Mouse (Mus musculus) heart, embryonic 15.5 days (tissue): ENCODE measurements around the gene Lrrc56. TPM values are rescaled to one million over a fixed set of nuclear protein-coding genes. Genes with fewer than 3 reads are reported as not detected.

Experiments
- ATAC-seq: fragments of 200-750 bp; cut with Nextera tagmentation; replicated peaks from 2 replicates; pipeline ENCODE4 v1.8.0; 2017; ENCODE audit warnings: low read depth, moderate TSS enrichment; ENCODE audit not compliant: insufficient number of reproducible peaks, insufficient read depth, low FRiP score
- H3K27ac ChIP-seq: fragments of 300-500 bp; sonication (generic); 2 replicates; pipeline ENCODE4 v1.5.1; 2015; ENCODE audit warnings: mild to moderate bottlenecking, inconsistent platforms
- H3K27me3 ChIP-seq: fragments of 300-500 bp; sonication (generic); 2 replicates; pipeline ENCODE4 v1.6.1; 2015; ENCODE audit warnings: inconsistent platforms
- H3K36me3 ChIP-seq: fragments of 300-500 bp; sonication (generic); 2 replicates; pipeline ENCODE4 v1.6.1; 2015; ENCODE audit warnings: mild to moderate bottlenecking, inconsistent platforms
- H3K4me1 ChIP-seq: fragments of 300-500 bp; sonication (generic); replicated peaks from 2 replicates; pipeline ENCODE4 v1.6.1; 2015; ENCODE audit warnings: inconsistent platforms
- H3K4me2 ChIP-seq: fragments of 300-500 bp; sonication (generic); 2 replicates; pipeline ENCODE4 v1.6.1; 2015; ENCODE audit warnings: inconsistent platforms, mild to moderate bottlenecking, moderate library complexity
- H3K4me3 ChIP-seq: fragments of 300-500 bp; sonication (generic); 2 replicates; pipeline ENCODE4 v1.5.1; 2015; ENCODE audit warnings: mild to moderate bottlenecking, inconsistent platforms
- H3K9ac ChIP-seq: fragments of 300-500 bp; sonication (generic); 2 replicates; pipeline ENCODE4 v1.6.1; 2015; ENCODE audit warnings: mild to moderate bottlenecking, inconsistent platforms
- H3K9me3 ChIP-seq: fragments of 300-500 bp; sonication (generic); replicated peaks from 2 replicates; pipeline ENCODE4 v1.6.1; 2016; ENCODE audit warnings: inconsistent platforms
- WGBS: fragments of 180-500 bp; shearing (Covaris S2); methylation state at CpG from one replicate; pipeline ENCODE4 v1.1.7; 2015; ENCODE audit warnings: mixed read lengths; 5-methylcytosine and 5-hydroxymethylcytosine counted together
- polyA plus RNA-seq: library from polyadenylated mRNA; unstranded; fragments of >200 nt; fragmentation: Nextera tagmentation; extraction: Ambion mirVana; gene quantifications from 2 replicates; pipeline ENCODE4 v1.2.1, GENCODE M21; 2015

The Lrrc56 gene
- polyA plus RNA-seq, 1 experiment from 2014 or later, result 2.7 TPM

DNA sequence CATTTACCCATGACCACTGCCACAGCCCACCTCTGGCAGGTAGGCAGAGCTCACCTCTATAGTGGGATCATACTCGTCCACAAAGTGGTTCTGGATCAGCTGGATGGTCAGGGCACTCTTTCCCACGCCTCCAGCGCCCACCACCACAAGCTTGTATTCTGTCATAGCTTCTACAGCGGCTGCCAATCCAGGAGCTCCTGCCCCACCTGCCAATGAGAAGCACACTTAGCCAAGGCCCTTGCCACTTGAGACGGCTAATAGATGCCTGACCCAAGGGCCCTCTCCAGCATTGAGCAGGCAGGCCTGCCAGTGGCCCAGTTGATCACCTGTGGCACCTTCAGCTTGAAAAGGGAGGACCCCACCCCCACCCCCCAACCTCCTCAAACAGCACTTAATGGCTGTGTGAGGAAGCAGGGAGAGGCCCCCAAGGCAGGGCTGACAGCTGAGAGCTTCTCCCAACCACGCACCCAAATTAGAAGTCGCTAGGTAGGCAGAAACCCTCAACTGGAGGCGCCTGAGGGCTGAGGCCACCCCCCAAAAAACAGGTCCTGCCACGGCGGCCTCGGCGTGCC lies 1.1 kb upstream of the Lrrc56 start:
- Histone ChIP-seq H3K4me2 (peak overlapping the region; percentile 90), H3K9me3 (no peaks in the 10 kb centered on the region), H3K27ac (peak overlapping the region; percentile 88), H3K4me1 (peaks cover 26% of the 10 kb centered on the region), H3K4me3 (peak overlapping the region; percentile 95), H3K27me3 (no peaks in the 10 kb centered on the region), H3K36me3 (peaks cover 21% of the 10 kb centered on the region), H3K9ac (peak overlapping the region; percentile 92)
- 27% methylated on average over 12 of the region's 12 CpGs for WGBS
- no peak for ATAC-seq

DNA sequence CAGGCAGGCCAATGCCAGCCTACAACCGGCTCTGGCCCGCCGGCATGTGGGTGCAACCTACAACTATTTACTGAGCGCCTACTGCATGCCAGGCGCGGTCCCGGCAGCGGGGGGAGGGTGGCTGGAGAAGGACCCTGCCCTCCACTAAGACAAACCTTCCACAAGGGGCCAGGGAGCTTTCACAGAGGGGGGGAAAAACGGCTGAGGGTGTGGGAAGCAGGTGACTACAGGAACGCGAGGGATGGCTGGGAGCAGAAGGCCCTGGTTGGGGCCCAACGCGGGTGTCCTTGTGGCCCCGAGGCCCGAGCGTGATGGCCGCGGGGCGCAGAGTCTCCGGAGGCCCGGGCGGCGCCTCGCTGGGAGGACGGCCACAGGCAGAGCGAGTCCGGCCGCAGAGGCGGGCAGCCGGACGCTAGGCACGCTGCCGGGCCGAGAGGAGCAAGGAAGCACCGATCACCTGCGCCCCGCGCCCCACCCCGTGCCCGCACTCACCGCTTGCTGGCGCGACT lies 555 bp upstream of the Lrrc56 start:
- Histone ChIP-seq H3K4me2 (peak overlapping the region; percentile 90), H3K9ac (peak overlapping the region; percentile 92), H3K9me3 (no peaks in the 10 kb centered on the region), H3K36me3 (peaks cover 21% of the 10 kb centered on the region), H3K4me1 (peaks cover 26% of the 10 kb centered on the region), H3K27me3 (no peaks in the 10 kb centered on the region), H3K27ac (peak overlapping the region; percentile 88), H3K4me3 (peak overlapping the region; percentile 95)
- ATAC-seq, result peak; percentile 45
- WGBS, result under 1% methylated on average over 43 of the region's 43 CpGs

DNA sequence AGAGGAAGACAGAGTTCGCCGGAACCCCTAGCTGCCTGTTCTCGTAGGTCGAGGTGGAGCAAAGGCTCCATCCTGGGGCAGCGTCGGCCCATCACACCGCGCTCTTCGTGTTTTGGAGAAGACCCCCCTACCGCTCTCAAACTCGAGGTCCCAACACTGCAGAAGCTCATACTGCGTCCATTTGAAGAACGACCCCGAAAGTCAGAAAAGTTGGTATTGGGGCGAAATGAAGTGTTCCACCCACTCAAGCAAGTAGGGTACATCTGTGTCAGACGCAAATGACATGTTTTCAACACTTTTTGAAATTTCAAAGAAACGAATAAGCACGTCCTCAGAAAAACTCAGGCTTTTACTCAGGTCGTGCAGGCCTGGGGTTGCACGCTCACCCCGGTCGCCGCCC lies 452 bp downstream of the Lrrc56 start:
- no peak for ATAC-seq
- H3K4me3 ChIP-seq, result peak overlapping the region; percentile 95
- no peaks in the 10 kb centered on the region for H3K9me3 ChIP-seq
- peaks cover 21% of the 10 kb centered on the region for H3K36me3 ChIP-seq
- peaks cover 26% of the 10 kb centered on the region for H3K4me1 ChIP-seq
- peak overlapping the region; percentile 84 for H3K27ac ChIP-seq
- H3K9ac ChIP-seq, result peak overlapping the region; percentile 60
- H3K27me3 ChIP-seq, result no peaks in the 10 kb centered on the region
- peak overlapping the region; percentile 92 for H3K4me2 ChIP-seq
- under 1% methylated on average over 23 of the region's 23 CpGs for WGBS

DNA sequence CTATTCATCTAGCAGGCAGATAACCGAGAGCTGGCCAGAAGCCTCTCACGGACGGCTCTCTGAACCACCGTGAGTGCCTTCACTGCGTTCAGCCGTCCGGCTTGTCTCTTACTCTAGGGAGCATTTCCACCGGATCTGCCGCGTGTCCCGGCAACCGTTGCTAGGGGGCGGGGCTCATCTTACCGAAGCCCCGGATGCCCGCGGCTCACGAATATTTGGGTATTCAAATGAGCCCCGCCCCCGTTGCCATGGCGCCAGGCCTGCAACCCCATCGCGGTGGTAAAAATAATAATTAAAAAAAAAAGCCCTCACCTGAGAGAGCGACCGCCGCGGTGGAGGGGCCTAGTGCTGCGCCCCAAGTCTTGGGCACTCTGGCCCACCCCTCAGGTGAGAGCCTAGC lies 873 bp downstream of the Lrrc56 start:
- H3K4me2 ChIP-seq, result peak overlapping the region; percentile 92
- peak overlapping the region; percentile 95 for H3K4me3 ChIP-seq
- H3K36me3 ChIP-seq, result peaks cover 20% of the 10 kb centered on the region
- H3K9me3 ChIP-seq, result no peaks in the 10 kb centered on the region
- peaks cover 26% of the 10 kb centered on the region for H3K4me1 ChIP-seq
- 0 out of 2 replicates have a peak, but pooled peaks have one; percentile 3 for ATAC-seq
- peak overlapping the region; percentile 84 for H3K27ac ChIP-seq
- 1% methylated on average over 28 of the region's 28 CpGs for WGBS
- peak overlapping the region; percentile 42; the same call in 1 of the 2 replicates for H3K9ac ChIP-seq
- H3K27me3 ChIP-seq, result no peaks in the 10 kb centered on the region

DNA sequence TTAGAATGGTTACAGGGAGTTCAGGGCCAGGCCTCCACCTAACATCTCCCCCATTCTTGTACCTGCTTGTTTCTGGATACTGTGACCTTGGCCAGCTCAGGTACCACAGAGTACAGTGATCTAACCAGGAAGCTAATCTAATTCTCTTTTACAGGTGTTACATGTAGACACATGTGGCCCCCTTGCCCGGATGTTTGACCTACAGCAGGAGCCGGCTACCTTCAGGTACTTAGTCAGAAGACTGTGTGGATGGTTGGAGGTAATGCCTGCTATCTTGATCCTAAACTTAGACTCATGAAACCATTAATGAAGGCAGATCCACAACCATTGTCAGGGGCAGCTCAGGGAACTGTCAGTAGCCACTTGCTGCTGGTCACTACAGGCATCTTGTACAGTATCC lies 1.8 kb downstream of the Lrrc56 start:
- Histone ChIP-seq H3K27me3 (no peaks in the 10 kb centered on the region), H3K9ac (no peak overlapping the region), H3K4me1 (peaks cover 26% of the 10 kb centered on the region), H3K9me3 (no peaks in the 10 kb centered on the region), H3K27ac (no peak overlapping the region), H3K4me3 (no peak overlapping the region), H3K36me3 (peaks cover 11% of the 10 kb centered on the region), H3K4me2 (peak overlapping the region; percentile 92; the same call in 1 of the 2 replicates)
- no peak for ATAC-seq
- 96% methylated on average over 2 of the region's 2 CpGs for WGBS

DNA sequence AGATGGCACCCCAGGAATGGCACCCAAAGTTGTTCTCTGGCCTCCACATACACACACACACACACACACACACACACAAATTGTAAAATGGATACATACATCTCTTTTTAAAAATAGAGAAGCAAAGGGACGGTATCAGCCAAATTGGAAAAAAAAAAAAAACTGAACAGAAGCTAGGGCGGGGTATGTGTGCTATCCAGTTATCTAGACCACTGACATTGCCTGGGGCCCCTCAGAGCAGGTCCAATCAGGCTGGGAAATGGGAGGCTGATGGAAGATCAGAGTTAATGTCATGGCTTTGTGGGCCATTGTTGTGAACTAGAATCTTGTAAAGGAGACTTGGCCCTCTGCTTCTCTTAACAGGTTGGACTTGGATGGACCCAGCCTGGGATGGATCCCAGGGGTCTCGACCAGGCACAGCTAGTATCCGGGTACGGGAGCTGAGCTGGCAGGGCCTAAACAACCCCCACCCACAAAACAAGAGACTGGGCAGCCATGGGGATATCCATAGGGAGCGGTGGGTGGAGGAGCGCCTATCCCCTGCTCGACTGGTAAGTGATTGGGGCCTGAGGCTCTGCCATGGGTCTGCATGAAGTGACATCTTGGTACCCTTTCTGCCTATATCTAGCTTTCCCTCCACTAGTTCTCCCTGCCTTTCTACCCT lies 2.8 kb downstream of the Lrrc56 start:
- Histone ChIP-seq H3K4me3 (no peak overlapping the region), H3K36me3 (peaks cover 1% of the 10 kb centered on the region), H3K27ac (no peak overlapping the region), H3K27me3 (no peaks in the 10 kb centered on the region), H3K4me1 (peaks cover 23% of the 10 kb centered on the region), H3K9ac (no peak overlapping the region), H3K4me2 (no peak overlapping the region), H3K9me3 (no peaks in the 10 kb centered on the region)
- 92% methylated on average over 8 of the region's 8 CpGs for WGBS
- no peak for ATAC-seq

DNA sequence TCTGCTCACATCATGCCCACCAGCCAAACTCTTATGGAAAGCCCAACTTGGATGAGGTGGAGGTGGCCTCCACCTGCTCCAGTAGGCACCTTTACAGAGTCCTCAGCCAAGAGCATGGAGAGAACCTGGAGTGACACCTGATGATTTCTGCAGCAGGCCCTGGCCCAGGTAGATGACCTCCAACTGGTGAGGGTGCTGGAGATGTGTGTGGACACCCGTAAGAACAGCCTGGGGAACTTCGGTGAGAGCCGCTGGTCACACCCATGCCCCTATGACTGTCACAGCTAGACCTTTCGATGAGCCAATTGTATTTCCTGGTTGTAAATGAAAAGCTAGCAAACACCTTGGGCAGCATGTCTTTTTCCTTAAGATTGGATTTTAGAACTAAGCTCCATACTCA lies 4.2 kb downstream of the Lrrc56 start:
- H3K27ac ChIP-seq, result no peak overlapping the region
- whole genome bisulfite sequencing, result 90% methylated on average over 4 of the region's 4 CpGs
- H3K4me1 ChIP-seq, result peaks cover 9% of the 10 kb centered on the region
- H3K4me2 ChIP-seq, result no peak overlapping the region
- no peaks in the 10 kb centered on the region for H3K9me3 ChIP-seq
- no peaks in the 10 kb centered on the region for H3K27me3 ChIP-seq
- ATAC-seq, result no peak
- H3K4me3 ChIP-seq, result no peak overlapping the region
- H3K36me3 ChIP-seq, result no peaks in the 10 kb centered on the region
- H3K9ac ChIP-seq, result no peak overlapping the region

DNA sequence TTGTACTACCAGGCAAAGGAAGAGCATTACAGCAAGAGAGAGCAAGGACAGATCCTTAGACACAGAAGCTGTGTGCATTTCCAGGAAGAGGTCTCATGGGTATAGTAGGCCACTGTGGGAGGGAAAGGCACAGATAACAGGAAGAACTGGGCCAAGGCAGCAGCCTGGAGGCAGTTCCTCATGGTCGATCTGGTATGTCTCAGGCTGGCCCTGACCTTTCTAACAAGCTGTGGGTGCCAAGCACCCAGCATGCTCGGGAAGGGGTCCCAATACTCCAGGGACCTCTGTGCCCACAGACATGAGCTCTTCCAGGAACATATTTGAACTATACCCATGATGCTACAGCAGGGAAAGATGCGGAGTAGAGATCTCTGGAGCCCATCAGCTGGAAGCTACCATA lies 10.6 kb downstream of the Lrrc56 start:
- Histone ChIP-seq H3K9me3 (no peaks in the 10 kb centered on the region), H3K9ac (no peak overlapping the region), H3K27me3 (no peaks in the 10 kb centered on the region), H3K4me1 (no peaks in the 10 kb centered on the region), H3K4me2 (no peak overlapping the region), H3K4me3 (no peak overlapping the region), H3K27ac (no peak overlapping the region), H3K36me3 (no peaks in the 10 kb centered on the region)
- 61% methylated on average over 3 of the region's 3 CpGs for whole genome bisulfite sequencing
- no peak for ATAC-seq

DNA sequence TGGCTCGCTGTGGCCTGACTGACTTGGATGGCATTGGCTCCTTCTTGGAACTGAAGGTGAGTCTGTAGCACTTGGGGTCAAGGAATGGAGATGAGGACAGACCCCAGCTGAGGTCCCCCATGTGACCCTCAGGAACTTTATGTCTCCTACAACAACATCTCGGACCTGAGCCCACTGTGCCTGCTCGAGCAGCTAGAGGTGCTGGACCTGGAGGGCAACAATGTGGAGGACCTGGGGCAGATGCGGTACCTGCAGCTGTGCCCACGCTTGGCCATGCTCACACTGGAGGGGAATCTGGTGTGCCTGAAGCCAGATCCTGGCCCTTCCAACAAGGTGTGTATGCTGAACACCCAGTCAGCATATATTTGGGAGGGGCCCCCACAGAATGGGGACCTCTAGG lies 11.5 kb downstream of the Lrrc56 start:
- no peaks in the 10 kb centered on the region for H3K4me1 ChIP-seq
- no peaks in the 10 kb centered on the region for H3K9me3 ChIP-seq
- H3K4me2 ChIP-seq, result no peak overlapping the region
- WGBS, result 89% methylated on average over 5 of the region's 5 CpGs
- no peak overlapping the region for H3K4me3 ChIP-seq
- H3K27me3 ChIP-seq, result no peaks in the 10 kb centered on the region
- no peaks in the 10 kb centered on the region for H3K36me3 ChIP-seq
- ATAC-seq, result no peak
- H3K27ac ChIP-seq, result no peak overlapping the region
- no peak overlapping the region for H3K9ac ChIP-seq

DNA sequence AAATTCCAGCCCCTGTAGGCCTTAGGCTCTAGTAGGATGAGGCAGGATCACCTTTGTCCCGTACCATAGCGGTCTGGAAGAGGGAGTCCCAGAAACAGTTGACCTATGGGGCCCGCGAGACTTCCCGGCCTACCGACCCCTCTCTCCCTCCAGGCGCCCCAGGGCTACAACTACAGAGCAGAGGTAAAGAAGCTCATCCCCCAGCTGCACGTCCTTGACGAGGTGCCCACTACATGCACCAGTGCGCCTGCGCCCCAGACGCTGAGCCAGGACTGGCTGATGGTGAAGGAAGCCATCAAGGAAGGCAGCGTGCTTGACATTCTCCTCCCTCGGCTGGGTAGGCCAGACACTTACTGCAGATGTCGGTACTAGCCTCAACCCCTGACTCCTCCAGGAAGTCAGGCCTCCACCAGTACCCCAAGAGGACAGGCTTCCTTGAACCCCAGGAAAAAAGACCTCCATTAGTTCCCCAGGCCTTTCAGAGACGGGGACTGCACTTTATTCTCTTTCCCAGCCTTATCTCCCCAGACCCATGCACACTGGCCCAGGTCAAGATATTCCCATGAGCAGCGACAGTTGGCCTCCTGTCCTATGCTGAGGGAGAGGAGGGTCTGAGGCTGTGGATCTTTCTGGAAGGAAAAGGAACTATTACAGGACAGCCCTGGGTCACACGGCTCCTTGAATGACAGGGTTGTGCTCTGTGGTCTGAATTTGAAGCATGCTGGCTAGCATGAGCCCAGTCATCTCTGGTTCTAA lies 12.4 kb downstream of the Lrrc56 start:
- no peaks in the 10 kb centered on the region for H3K36me3 ChIP-seq
- WGBS, result 85% methylated on average over 18 of the region's 18 CpGs
- H3K9ac ChIP-seq, result no peak overlapping the region
- no peak overlapping the region for H3K4me2 ChIP-seq
- H3K27me3 ChIP-seq, result no peaks in the 10 kb centered on the region
- H3K4me3 ChIP-seq, result no peak overlapping the region
- ATAC-seq, result no peak
- no peaks in the 10 kb centered on the region for H3K9me3 ChIP-seq
- H3K4me1 ChIP-seq, result no peaks in the 10 kb centered on the region
- no peak overlapping the region for H3K27ac ChIP-seq

DNA sequence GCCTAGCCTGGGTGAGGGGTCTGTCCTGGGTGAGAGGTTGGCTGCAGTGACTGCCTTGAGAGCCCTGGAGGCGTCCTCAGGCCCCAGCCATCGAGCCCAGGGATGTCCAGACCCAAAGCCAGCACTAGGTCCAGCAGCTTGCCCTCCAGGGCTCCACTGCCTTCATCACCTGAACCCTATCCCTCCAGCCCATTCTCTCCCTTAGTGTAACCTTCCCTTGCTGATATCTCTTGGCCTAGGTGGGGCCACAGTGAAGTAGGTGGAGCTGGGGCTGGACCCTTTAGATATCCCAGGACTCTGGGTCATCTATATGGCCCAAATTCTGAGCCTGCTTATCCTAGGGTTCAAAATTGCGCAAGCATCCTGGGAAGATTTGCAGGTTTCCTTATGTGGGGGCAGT lies 15.6 kb downstream of the Lrrc56 start:
- no peak overlapping the region for H3K4me2 ChIP-seq
- WGBS, result 67% methylated on average over 3 of the region's 3 CpGs
- H3K9me3 ChIP-seq, result no peaks in the 10 kb centered on the region
- H3K36me3 ChIP-seq, result no peaks in the 10 kb centered on the region
- no peak for ATAC-seq
- H3K9ac ChIP-seq, result no peak overlapping the region
- H3K4me1 ChIP-seq, result no peaks in the 10 kb centered on the region
- no peak overlapping the region for H3K27ac ChIP-seq
- H3K4me3 ChIP-seq, result no peak overlapping the region
- no peaks in the 10 kb centered on the region for H3K27me3 ChIP-seq
